Mouse (Mus musculus): ENCODE results near the gene Gm8126.
"Not testable (repeated sequence)": the region's sequence is repeated elsewhere in the genome, so short reads cannot be mapped to it uniquely, and the experiment has no call there.

The Gm8126 gene

GRCm38 (mm10) chr14:43258349-43258748, at the start of gene Gm8126:
TSS of gene Gm8126 (plus strand) at chr14:43258649.
- DNase-seq (ENCODE audit: low spot score in 2 of 2), result not testable (repeated sequence)

GRCm38 (mm10) chr14:43235204-43235603, 23.2 kb upstream of the Gm8126 start, which contains the start of gene Gm8122:
TSS of gene Gm8122 (minus strand) at chr14:43235304.
- not testable (repeated sequence) for DNase-seq (ENCODE audit: low spot score in 2 of 2)

- not testable (repeated sequence) for DNase-seq (ENCODE audit: low spot score in 2 of 2)
Observed at GRCm38 (mm10) chr14:43237769-43238168, 20.7 kb upstream of the Gm8126 start.

GRCm38 (mm10) chr14:43249611-43250170, 8.8 kb upstream of the Gm8126 start:
- not testable (repeated sequence) for DNase-seq (ENCODE audit: low spot score in 2 of 2)

- DNase-seq (ENCODE audit: low spot score in 2 of 2), result not testable (repeated sequence)
Observed at GRCm38 (mm10) chr14:43250549-43251253, 7.7 kb upstream of the Gm8126 start.

- DNase-seq (ENCODE audit: low spot score in 2 of 2), result not testable (repeated sequence)
Observed at GRCm38 (mm10) chr14:43256511-43256910, 1.9 kb upstream of the Gm8126 start.

GRCm38 (mm10) chr14:43263421-43263820, 5.0 kb downstream of the Gm8126 start:
- not testable (repeated sequence) for DNase-seq (ENCODE audit: low spot score in 2 of 2)

GRCm38 (mm10) chr14:43268521-43269084, 10.2 kb downstream of the Gm8126 start:
- not testable (repeated sequence) for DNase-seq (ENCODE audit: low spot score in 2 of 2)

- DNase-seq (ENCODE audit: low spot score in 2 of 2), result not testable (repeated sequence)
Observed at GRCm38 (mm10) chr14:43269211-43269610, 10.8 kb downstream of the Gm8126 start.

- not testable (repeated sequence) for DNase-seq (ENCODE audit: low spot score in 2 of 2)
Observed at GRCm38 (mm10) chr14:43273161-43273560, 14.7 kb downstream of the Gm8126 start.

- DNase-seq (ENCODE audit: low spot score in 2 of 2), result not testable (repeated sequence)
Observed at GRCm38 (mm10) chr14:43274986-43275511, 16.6 kb downstream of the Gm8126 start, which contains the start of gene Gm9732. TSS of gene Gm9732 (plus strand) at chr14:43275036.

- not testable (repeated sequence) for DNase-seq (ENCODE audit: low spot score in 2 of 2)
Observed at GRCm38 (mm10) chr14:43275752-43276151, 17.3 kb downstream of the Gm8126 start.

GRCm38 (mm10) chr14:43277468-43277867, 19.0 kb downstream of the Gm8126 start:
- not testable (repeated sequence) for DNase-seq (ENCODE audit: low spot score in 2 of 2)

- DNase-seq (ENCODE audit: low spot score in 2 of 2), result not testable (repeated sequence)
Observed at GRCm38 (mm10) chr14:43278146-43278545, 19.7 kb downstream of the Gm8126 start.

- not testable (repeated sequence) for DNase-seq (ENCODE audit: low spot score in 2 of 2)
Observed at GRCm38 (mm10) chr14:43278681-43279080, 20.2 kb downstream of the Gm8126 start.

GRCm38 (mm10) chr14:43293503-43293902, 35.1 kb downstream of the Gm8126 start, which contains the start of gene Gm8127:
TSS of gene Gm8127 (minus strand) at chr14:43293832.
- DNase-seq (ENCODE audit: low spot score in 2 of 2), result not testable (repeated sequence)
